Mouse (Mus musculus) midbrain, embryonic 14.5 days (tissue): ENCODE measurements around the gene Cyth3. TPM values are rescaled to one million over a fixed set of nuclear protein-coding genes. Genes with fewer than 3 reads are reported as not detected.
A peak's percentile ranks its signal among the peaks of the same experiment; 100 is the strongest.

Experiments used
- ATAC-seq: fragments of 200-750 bp; cut with Nextera tagmentation; 2 replicates; pipeline ENCODE4 v1.8.0; 2017; ENCODE audit warnings: moderate number of reproducible peaks, moderate library complexity; ENCODE audit not compliant: low FRiP score, low TSS enrichment
- DNase-seq: peaks from one replicate; pipeline ENCODE4 v3.0.0-alpha.2; 2015
- H3K27ac ChIP-seq: fragments of 300-500 bp; sonication (generic); replicated peaks from 2 replicates; pipeline ENCODE4 v1.5.1; 2014; ENCODE audit warnings: mild to moderate bottlenecking, low read depth, low read length, moderate library complexity
- H3K27me3 ChIP-seq: fragments of 300-500 bp; sonication (generic); 2 replicates; pipeline ENCODE4 v1.6.1; 2014; ENCODE audit warnings: low read length, control low read depth, mixed read lengths; ENCODE audit not compliant: control insufficient read depth, insufficient read depth
- H3K36me3 ChIP-seq: fragments of 300-500 bp; sonication (generic); 2 replicates; pipeline ENCODE4 v1.6.1; 2014; ENCODE audit warnings: low read length, control low read depth; ENCODE audit not compliant: control insufficient read depth, insufficient read depth
- H3K4me1 ChIP-seq: fragments of 300-500 bp; sonication (generic); 2 replicates; pipeline ENCODE4 v1.6.1; 2014; ENCODE audit warnings: mild to moderate bottlenecking, antibody characterized with exemption, low read length, control low read depth; ENCODE audit not compliant: control insufficient read depth, insufficient read depth
- H3K4me2 ChIP-seq: fragments of 300-500 bp; sonication (generic); 2 replicates; pipeline ENCODE4 v1.6.1; 2014; ENCODE audit warnings: mild to moderate bottlenecking, low read length, moderate library complexity
- H3K4me3 ChIP-seq: fragments of 300-500 bp; sonication (generic); replicated peaks from 2 replicates; pipeline ENCODE4 v1.5.1; 2014; ENCODE audit warnings: low read depth, low read length
- H3K9ac ChIP-seq: fragments of 300-500 bp; sonication (generic); replicated peaks from 2 replicates; pipeline ENCODE4 v1.6.1; 2014; ENCODE audit warnings: mild to moderate bottlenecking, low read length, moderate library complexity
- H3K9me3 ChIP-seq: fragments of 300-500 bp; sonication (generic); 2 replicates; pipeline ENCODE4 v1.6.1; 2016; ENCODE audit warnings: low read length, control low read depth, mixed read lengths; ENCODE audit not compliant: control insufficient read depth
- WGBS: fragments of 180-500 bp; shearing (Covaris S2); extraction: QIAGEN DNeasy Blood & Tissue Kit; methylation state at CpG from one replicate; pipeline ENCODE4 v1.1.7; 2014; 5-methylcytosine and 5-hydroxymethylcytosine counted together
- polyA plus RNA-seq: library from polyadenylated mRNA; unstranded; fragments of >200 nt; fragmentation: Nextera tagmentation; extraction: Ambion mirVana; gene quantifications from 2 replicates; pipeline ENCODE4 v1.2.1, GENCODE M21; 2014

The Cyth3 gene
- polyA plus RNA-seq, 1 experiment from 2014 or later: 38.0 TPM

DNA sequence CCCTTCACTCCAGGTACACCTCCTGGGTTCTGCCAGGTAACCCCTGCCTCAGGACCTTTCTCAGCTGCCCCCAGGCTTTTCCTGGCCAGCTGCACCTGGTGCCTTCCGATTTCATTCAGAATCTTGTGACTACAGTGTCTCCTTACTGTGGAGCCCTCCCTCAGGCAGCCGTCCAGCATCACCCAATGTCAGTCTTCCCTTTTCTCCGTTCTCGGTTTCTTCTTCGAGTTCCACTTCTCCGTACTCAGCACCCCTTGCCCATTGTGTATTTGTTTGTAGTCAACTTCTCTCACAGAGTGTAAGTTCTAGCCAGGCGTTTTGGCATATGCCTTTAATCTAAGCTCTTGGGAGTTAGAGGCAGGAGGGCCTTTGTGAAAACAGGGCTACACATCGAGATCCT lies 7.4 kb downstream of the Cyth3 start:
- peaks cover 14% of the 10 kb centered on the region; the same call in 1 of the 2 replicates for H3K4me1 ChIP-seq
- no peak overlapping the region for H3K4me3 ChIP-seq
- no peak overlapping the region for H3K9ac ChIP-seq
- no peak overlapping the region for H3K4me2 ChIP-seq
- no peak overlapping the region for H3K27ac ChIP-seq
- ATAC-seq: no peak
- H3K36me3 ChIP-seq: no peaks in the 10 kb centered on the region
- WGBS: 92% methylated on average over 8 of the region's 8 CpGs
- no peak for DNase-seq
- no peaks in the 10 kb centered on the region for H3K27me3 ChIP-seq
- H3K9me3 ChIP-seq: no peaks in the 10 kb centered on the region

DNA sequence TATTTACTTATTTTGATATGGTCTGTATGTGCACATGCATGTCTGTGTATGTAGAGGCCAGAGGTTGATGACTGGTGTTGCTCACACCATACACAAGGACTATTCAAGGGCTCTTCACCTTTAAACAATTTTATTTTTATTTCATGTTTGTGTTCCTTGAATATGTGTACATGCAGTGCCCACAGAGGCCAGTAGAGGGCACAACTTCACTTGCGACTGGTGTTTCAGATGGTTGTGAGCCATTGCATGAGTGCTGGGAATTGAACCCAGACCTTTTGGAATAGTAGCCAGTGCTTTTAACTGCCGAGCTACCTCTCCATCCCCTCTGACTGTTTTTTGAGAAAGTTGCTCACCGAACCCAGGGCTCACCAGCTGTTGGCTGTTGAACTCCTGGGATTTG lies 8.0 kb downstream of the Cyth3 start:
- H3K9ac ChIP-seq: no peak overlapping the region
- no peak overlapping the region for H3K27ac ChIP-seq
- no peak overlapping the region for H3K4me3 ChIP-seq
- H3K4me1 ChIP-seq: peaks cover 15% of the 10 kb centered on the region; the same call in 1 of the 2 replicates
- no peak for DNase-seq
- WGBS: 99% methylated on average over 3 of the region's 3 CpGs
- H3K27me3 ChIP-seq: no peaks in the 10 kb centered on the region
- no peak overlapping the region for H3K4me2 ChIP-seq
- no peaks in the 10 kb centered on the region for H3K36me3 ChIP-seq
- no peak for ATAC-seq
- H3K9me3 ChIP-seq: no peaks in the 10 kb centered on the region

DNA sequence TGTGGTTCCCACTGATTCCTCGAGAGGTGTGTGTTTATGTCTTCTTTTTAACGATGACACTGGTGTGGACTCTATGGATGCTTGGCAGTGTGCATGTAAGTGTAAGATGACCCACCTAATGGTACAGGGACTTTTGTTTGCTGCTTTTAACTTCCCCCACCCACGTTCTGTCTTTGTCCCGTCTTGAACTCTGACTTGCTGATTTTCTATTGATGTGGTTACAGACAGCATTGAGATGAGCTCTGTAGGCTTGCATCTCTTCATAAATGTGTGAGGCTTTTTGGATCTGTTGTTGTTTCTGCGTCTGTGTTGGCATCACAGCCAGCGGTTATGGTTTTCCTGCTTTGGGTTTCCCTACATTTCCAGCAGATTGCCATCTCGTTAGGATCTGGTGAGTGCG lies 8.5 kb downstream of the Cyth3 start:
- ATAC-seq (no peak), DNase-seq (no peak)
- Histone ChIP-seq H3K4me1 (peaks cover 12% of the 10 kb centered on the region; the same call in 1 of the 2 replicates), H3K9ac (no peak overlapping the region), H3K27me3 (no peaks in the 10 kb centered on the region), H3K4me3 (no peak overlapping the region), H3K4me2 (no peak overlapping the region), H3K27ac (no peak overlapping the region), H3K36me3 (no peaks in the 10 kb centered on the region), H3K9me3 (no peaks in the 10 kb centered on the region)
- WGBS: 91% methylated on average over 8 of the region's 8 CpGs

DNA sequence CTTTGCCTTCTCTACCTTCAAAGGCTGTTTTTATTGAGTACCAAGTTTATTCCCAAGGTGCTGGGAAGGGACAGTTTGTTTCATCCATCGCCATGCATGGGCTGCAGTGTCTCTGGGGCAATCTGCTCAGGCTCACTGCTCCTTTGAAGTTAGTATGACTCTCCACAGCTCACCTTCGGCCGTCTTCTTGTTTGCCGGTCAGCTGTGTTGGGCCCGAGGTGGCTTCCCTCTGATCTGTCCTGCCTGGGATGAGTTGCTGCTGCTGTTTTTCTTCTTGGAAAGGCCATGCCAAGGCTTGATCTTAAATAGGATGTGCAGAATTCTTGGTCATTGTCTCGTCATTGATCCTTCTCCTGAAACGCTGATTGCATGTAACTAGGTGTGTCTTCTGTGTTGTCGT lies 9.3 kb downstream of the Cyth3 start:
- H3K27me3 ChIP-seq: no peaks in the 10 kb centered on the region
- peaks cover 7% of the 10 kb centered on the region; the same call in 1 of the 2 replicates for H3K4me1 ChIP-seq
- no peak overlapping the region for H3K4me2 ChIP-seq
- H3K36me3 ChIP-seq: no peaks in the 10 kb centered on the region
- H3K9ac ChIP-seq: no peak overlapping the region
- DNase-seq (no peak), ATAC-seq (no peak)
- 88% methylated on average over 8 of the region's 8 CpGs for whole genome bisulfite sequencing
- H3K4me3 ChIP-seq: no peak overlapping the region
- H3K9me3 ChIP-seq: no peaks in the 10 kb centered on the region
- H3K27ac ChIP-seq: no peak overlapping the region

DNA sequence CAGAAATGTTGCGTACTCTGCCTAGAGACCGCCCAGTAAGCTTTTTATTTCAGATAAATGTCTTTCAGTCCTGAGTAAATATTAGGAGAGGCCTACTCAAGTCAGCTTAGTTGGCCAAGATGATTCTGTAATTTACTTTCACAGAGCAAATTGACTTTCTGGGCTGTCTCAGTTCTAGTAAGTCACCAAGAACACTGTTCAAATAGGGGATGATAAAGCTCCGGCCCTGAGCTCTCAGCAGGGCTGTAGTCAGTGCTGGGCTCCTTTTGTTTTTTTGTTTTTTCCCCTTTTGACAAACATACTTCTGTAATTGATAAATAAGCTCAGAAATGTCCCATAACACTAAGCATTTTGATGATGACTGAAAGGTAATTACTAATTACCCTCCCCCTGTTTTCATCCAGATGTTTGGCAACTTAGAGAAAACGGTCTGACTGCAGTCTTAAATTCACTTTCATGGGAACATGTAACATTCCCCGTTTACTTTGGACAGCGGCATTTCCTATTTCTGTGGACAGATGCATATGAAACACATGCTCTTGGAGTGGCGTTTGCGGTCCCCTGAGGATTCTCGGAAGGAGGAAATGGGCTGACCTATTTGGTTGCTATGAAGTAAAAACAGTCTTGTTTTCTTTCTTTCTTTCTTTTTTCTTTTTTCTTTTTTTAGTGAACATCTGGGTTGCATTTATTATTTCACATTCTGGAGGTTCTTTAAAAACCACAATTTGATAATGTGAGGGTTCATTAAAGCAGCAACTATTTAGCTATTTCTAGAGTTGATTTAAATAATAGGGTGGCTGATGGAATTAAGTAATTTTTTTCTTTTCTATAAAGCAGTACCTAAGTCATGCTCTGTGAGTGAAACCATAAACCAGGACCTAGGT lies 10.7 kb downstream of the Cyth3 start:
- peak overlapping the region; percentile 21 for H3K27ac ChIP-seq

DNA sequence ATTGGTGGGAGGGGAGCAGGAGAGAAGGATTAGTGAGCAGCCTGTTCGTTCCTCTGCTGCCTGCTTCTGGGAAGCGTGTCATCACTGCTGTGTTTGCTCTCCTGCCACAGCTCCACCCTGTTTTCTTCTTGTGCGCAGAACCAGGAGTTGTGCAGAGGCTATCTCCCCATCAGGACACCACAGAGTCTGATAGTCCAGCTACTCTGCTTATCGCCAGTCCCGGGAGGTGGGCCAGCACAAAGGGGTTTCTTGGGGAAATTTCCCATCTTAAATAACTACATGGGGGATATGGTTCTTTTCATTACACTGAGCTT lies 11.3 kb downstream of the Cyth3 start:
- WGBS: 47% methylated on average over 5 of the region's 5 CpGs
- no peak overlapping the region for H3K4me2 ChIP-seq
- H3K27ac ChIP-seq: peak overlapping the region; percentile 21

More for the DNA sequence above, 10.7 kb downstream of the Cyth3 start:
- Histone ChIP-seq H3K9me3 (no peaks in the 10 kb centered on the region), H3K4me3 (no peak overlapping the region), H3K4me1 (peaks cover 7% of the 10 kb centered on the region; the same call in 1 of the 2 replicates), H3K9ac (no peak overlapping the region), H3K27me3 (no peaks in the 10 kb centered on the region), H3K36me3 (no peaks in the 10 kb centered on the region), H3K4me2 (no peak overlapping the region)
- WGBS: 65% methylated on average over 9 of the region's 9 CpGs
- ATAC-seq: no peak
- DNase-seq: peak; percentile 44

DNA sequence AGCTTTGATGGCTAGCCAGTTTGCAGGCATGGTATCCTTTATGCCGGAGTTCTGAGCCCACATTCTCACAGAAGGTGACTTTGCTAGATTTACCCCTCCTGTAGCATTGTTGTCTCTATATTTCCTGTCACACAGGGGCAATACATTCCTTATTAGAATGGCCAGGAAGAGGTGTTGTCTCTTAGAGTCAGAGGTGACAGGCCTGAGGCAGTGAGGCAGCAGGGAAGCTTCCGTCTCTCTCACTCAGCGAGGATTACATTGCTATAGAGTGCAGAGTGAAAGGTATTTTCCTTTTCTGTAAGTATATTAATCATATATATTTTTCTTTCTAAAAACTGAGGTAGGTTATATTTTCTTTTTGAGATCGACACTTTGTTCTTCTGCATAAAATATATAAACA lies 11.6 kb downstream of the Cyth3 start:
- H3K27ac ChIP-seq: peak overlapping the region; percentile 21
- H3K36me3 ChIP-seq: no peaks in the 10 kb centered on the region
- H3K4me3 ChIP-seq: no peak overlapping the region
- WGBS: 68% methylated on average over 4 of the region's 4 CpGs
- DNase-seq (no peak), ATAC-seq (no peak)
- no peaks in the 10 kb centered on the region for H3K27me3 ChIP-seq
- no peak overlapping the region for H3K4me2 ChIP-seq
- H3K4me1 ChIP-seq: peaks cover 7% of the 10 kb centered on the region; the same call in 1 of the 2 replicates
- H3K9ac ChIP-seq: no peak overlapping the region
- H3K9me3 ChIP-seq: no peaks in the 10 kb centered on the region

More for the DNA sequence above, 11.3 kb downstream of the Cyth3 start:
- DNase-seq (no peak), ATAC-seq (no peak)
- Histone ChIP-seq H3K4me3 (no peak overlapping the region), H3K4me1 (peaks cover 7% of the 10 kb centered on the region; the same call in 1 of the 2 replicates), H3K9me3 (no peaks in the 10 kb centered on the region), H3K36me3 (no peaks in the 10 kb centered on the region), H3K27me3 (no peaks in the 10 kb centered on the region), H3K9ac (no peak overlapping the region)

DNA sequence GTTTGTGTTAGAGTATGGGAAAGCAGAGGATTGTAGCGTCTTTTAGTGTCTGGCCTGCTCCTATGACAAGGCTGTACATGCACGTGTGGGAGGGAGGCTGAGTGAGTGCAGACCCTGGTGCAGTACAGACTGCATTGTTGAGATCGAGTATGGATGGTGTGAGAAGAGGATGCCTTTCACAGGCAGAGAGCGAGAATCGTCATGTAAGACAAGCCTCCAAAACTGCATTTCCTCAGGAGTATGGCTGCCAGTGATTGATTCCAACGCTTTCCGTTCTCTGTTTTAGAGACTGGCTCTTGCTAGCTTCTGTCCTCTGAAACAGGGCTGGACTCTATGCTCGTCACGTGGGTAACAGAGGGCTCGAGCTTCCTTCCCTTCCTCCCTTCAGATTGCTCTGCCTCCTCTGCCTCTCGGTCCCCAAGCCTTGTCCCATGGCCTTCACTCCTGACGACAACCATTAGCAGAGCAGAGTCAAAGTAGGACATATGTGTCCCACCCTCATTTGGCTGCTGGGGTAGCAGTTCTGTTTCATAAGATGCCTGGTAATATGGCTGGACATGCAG lies 12.4 kb downstream of the Cyth3 start:
- DNase-seq (no peak), ATAC-seq (no peak)
- H3K36me3 ChIP-seq: no peaks in the 10 kb centered on the region
- H3K4me2 ChIP-seq: no peak overlapping the region
- H3K4me3 ChIP-seq: no peak overlapping the region
- 69% methylated on average over 12 of the region's 12 CpGs for WGBS
- H3K27ac ChIP-seq: no peak overlapping the region
- H3K9ac ChIP-seq: 0 out of 2 replicates have a peak overlapping the region, but pooled peaks have one; percentile 20
- peaks cover 7% of the 10 kb centered on the region; the same call in 1 of the 2 replicates for H3K4me1 ChIP-seq
- H3K27me3 ChIP-seq: no peaks in the 10 kb centered on the region
- no peaks in the 10 kb centered on the region for H3K9me3 ChIP-seq

DNA sequence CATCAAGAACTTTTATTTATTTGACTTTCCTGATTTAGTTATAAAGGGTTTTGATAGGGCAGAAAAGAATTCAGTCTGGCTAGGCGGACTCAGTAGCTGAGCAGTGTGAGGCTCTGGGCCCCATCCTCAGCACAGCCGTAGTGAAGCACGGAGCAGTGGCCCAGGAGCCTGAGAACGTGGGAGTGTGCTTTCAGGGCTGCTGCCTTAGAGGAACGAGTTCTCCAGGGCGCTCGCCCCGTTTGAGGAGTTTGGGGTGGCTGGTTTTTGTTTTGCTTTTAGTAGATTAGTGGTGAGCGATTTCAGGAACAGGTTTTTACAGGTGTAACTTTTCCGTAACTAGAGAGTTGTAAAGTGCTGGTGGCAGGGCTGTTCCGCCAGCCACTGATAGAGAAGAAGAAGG lies 13.1 kb downstream of the Cyth3 start:
- Histone ChIP-seq H3K9ac (no peak overlapping the region), H3K4me1 (peaks cover 7% of the 10 kb centered on the region; the same call in 1 of the 2 replicates), H3K36me3 (no peaks in the 10 kb centered on the region), H3K4me3 (no peak overlapping the region), H3K27me3 (no peaks in the 10 kb centered on the region), H3K4me2 (no peak overlapping the region), H3K9me3 (no peaks in the 10 kb centered on the region), H3K27ac (no peak overlapping the region)
- 77% methylated on average over 11 of the region's 11 CpGs for WGBS
- no peak for ATAC-seq
- DNase-seq: no peak
